Mouse (Mus musculus) v-Abl transformed pro-B cells (cell line): ENCODE measurements at regions not wholly inside any gene's neighbourhood (a gene's known extent, or its start where the extent isn't known, plus 50 kb on each side); places are given as distances from the start of the nearest gene placed in this dataset.

Experiments
- in situ Hi-C, 2 experiments: fragments of 400-800 bp; cut with MboI; formaldehyde crosslinking; loops; one replicate each; pipeline ENCODE4 v1.15.1; 2025; ENCODE audit not compliant: unreplicated experiment in 2 of 2

GRCm38 (mm10) chr10:67618112-67618511 is 69.4 kb upstream of the Ado start:
- in situ Hi-C loops = no loop called here

DNA sequence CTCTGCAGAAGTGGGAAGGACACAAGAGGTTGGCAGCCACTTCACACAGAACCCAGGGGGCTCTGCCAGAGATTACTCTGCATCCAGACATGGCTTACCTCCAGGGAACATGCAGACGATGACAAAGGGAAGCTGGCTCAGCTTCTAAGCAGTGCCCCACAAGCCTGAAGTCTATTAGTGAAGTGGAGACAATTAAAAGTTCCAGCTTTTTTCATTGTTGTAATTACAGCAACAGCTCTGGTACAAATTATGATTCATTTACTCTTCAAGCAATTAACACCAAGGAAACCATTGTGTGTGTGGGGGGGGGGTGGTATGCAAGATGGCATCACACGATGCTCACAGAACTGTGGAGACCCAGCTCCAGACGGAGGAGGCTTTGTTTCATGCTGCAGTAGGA is 66.3 kb upstream of the Ado start:
- in situ Hi-C loops = no loop called here

GRCm38 (mm10) chr10:67610689-67611088 is 61.9 kb upstream of the Ado start:
- in situ Hi-C loops = no loop called here

GRCm38 (mm10) chr10:67608033-67608432 is 59.3 kb upstream of the Ado start:
- in situ Hi-C loops = no loop called here

- in situ Hi-C loops = no loop called here
Observed at GRCm38 (mm10) chr10:67607297-67608032, 58.7 kb upstream of the Ado start.

DNA sequence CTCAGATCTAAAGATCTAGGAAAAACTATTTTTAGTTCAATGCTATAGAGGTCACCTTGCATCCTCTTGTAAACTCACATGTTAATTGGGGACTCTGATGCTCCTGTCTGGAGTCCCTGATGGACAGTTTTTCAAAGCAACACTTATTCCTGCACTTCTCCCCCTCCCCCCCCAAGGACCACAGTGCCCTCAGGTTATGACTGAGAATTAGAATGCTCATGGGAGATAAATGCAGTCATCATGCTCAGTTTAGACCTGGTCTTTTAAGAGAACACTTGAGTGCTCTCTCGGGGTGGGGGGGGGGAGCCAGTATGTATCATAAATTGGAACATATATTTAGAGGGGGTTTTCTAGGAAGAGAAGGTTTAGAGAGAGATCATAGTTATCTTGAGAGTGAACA is 58.0 kb upstream of the Ado start:
- in situ Hi-C loops = no loop called here

DNA sequence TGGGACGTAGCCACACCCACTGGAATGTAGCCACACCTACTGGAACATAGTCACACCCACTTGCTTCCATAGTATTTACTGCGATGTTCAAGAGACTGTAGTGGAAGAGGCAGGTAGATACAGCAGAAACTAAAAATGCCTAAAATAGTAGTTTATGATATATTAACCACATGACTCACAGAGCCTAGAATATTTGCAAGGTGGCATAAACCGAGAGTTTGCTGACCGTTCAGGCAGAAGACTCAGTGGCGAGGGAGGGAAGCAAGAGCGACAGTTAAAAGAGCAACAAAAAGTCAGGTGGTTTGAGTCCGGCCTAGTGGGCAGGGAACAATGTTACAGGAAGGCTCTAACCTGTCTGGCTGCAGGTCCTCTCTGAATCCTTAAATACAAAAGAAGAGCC is 50.6 kb upstream of the Ado start:
- in situ Hi-C loops = no loop called here

- in situ Hi-C loops = no loop called here
Observed at GRCm38 (mm10) chr10:67598590-67599047, 49.9 kb upstream of the Ado start.
